Mouse (Mus musculus) midbrain, embryonic 10.5 days (tissue): Measurements from ENCODE around the gene Kcnmb4. TPM values are rescaled to one million over a fixed set of nuclear protein-coding genes. Genes with fewer than 3 reads are reported as not detected.

ENCODE experiments used
- DNase-seq: peaks from one replicate; pipeline ENCODE4 v3.0.0-alpha.2; 2017; ENCODE audit warnings: low spot score
- H3K27ac ChIP-seq: fragments of 300-500 bp; sonication (generic); replicated peaks from 2 replicates; pipeline ENCODE4 v1.5.1; 2016; ENCODE audit warnings: mild to moderate bottlenecking
- H3K27me3 ChIP-seq: fragments of 300-500 bp; sonication (generic); 2 replicates; pipeline ENCODE4 v1.6.1; 2016; ENCODE audit warnings: low read depth, mild to moderate bottlenecking; ENCODE audit not compliant: poor library complexity, severe bottlenecking
- H3K36me3 ChIP-seq: fragments of 300-500 bp; sonication (generic); 2 replicates; pipeline ENCODE4 v1.6.1; 2016; ENCODE audit warnings: mild to moderate bottlenecking, moderate library complexity
- H3K4me1 ChIP-seq: fragments of 300-500 bp; sonication (generic); 2 replicates; pipeline ENCODE4 v1.6.1; 2016
- H3K4me3 ChIP-seq: fragments of 300-500 bp; sonication (generic); 2 replicates; pipeline ENCODE4 v1.5.1; 2016; ENCODE audit warnings: mild to moderate bottlenecking, moderate library complexity
- H3K9me3 ChIP-seq: fragments of 300-500 bp; sonication (generic); replicated peaks from 2 replicates; pipeline ENCODE4 v1.6.1; 2016; ENCODE audit warnings: mild to moderate bottlenecking
- WGBS: fragments of 180-500 bp; shearing (Covaris S2); methylation state at CpG from one replicate; pipeline ENCODE4 v1.1.7; 2016; 5-methylcytosine and 5-hydroxymethylcytosine counted together
- polyA plus RNA-seq: library from polyadenylated mRNA; unstranded; fragments of >200 nt; fragmentation: Nextera tagmentation; extraction: Ambion mirVana; gene quantifications from 2 replicates; pipeline ENCODE4 v1.2.1, GENCODE M21; 2016

Kcnmb4 gene
- polyA plus RNA-seq, 1 experiment from 2014 or later = 7.5 TPM

DNA sequence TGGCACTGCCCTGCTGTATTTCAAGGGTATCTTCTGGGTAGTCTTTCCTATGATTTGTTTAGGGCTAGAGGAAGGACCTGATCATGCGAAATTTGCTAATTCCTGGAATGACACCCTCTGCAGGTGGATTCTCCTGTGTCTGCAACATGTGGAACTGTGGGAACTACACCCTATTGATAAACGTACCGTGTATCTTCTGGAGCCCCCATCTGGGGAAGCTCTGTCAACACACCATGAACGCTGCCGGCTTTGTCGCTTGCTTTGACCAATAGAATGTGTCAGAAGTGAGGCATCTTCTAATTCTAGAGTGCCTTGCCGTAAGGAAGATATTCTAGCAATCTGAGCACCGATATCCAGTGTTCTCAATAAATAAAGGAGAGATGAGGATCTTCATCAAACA, 28.9 kb downstream of the Kcnmb4 start:
- no peak overlapping the region for H3K4me3 ChIP-seq
- 0 out of 2 replicates have a peak, but pooled peaks cover 6% of the 10 kb centered on the region for H3K36me3 ChIP-seq
- H3K9me3 ChIP-seq = no peaks in the 10 kb centered on the region
- H3K4me1 ChIP-seq = no peaks in the 10 kb centered on the region
- WGBS = 92% methylated on average over 8 of the region's 8 CpGs
- H3K27me3 ChIP-seq = no peaks in the 10 kb centered on the region
- DNase-seq = no peak
- no peak overlapping the region for H3K27ac ChIP-seq

- DNase-seq = no peak
- Histone ChIP-seq H3K9me3 (peaks cover under 1% of the 10 kb centered on the region; the same call in 1 of the 2 replicates), H3K27me3 (no peaks in the 10 kb centered on the region), H3K27ac (no peak overlapping the region), H3K4me1 (no peaks in the 10 kb centered on the region), H3K36me3 (0 out of 2 replicates have a peak, but pooled peaks cover 6% of the 10 kb centered on the region), H3K4me3 (no peak overlapping the region)
- WGBS = 98% methylated on average over 10 of the region's 10 CpGs
Measured at GRCm38 (mm10) chr10:116444371-116444770, 29.3 kb downstream of the Kcnmb4 start.

GRCm38 (mm10) chr10:116440946-116441345, 32.7 kb downstream of the Kcnmb4 start:
- H3K9me3 ChIP-seq = peaks cover 17% of the 10 kb centered on the region
- DNase-seq = no peak
- H3K4me3 ChIP-seq = no peak overlapping the region
- H3K27ac ChIP-seq = no peak overlapping the region
- no peaks in the 10 kb centered on the region for H3K27me3 ChIP-seq
- no peaks in the 10 kb centered on the region for H3K4me1 ChIP-seq
- 92% methylated on average over 7 of the region's 7 CpGs for WGBS
- peaks cover 16% of the 10 kb centered on the region for H3K36me3 ChIP-seq

- Histone ChIP-seq H3K4me1 (no peaks in the 10 kb centered on the region), H3K27me3 (no peaks in the 10 kb centered on the region), H3K36me3 (peaks cover 16% of the 10 kb centered on the region), H3K4me3 (no peak overlapping the region), H3K9me3 (peaks cover 17% of the 10 kb centered on the region), H3K27ac (no peak overlapping the region)
- no peak for DNase-seq
- WGBS = 92% methylated on average over 10 of the region's 10 CpGs
Measured at GRCm38 (mm10) chr10:116440088-116440487, 33.6 kb downstream of the Kcnmb4 start.

DNA sequence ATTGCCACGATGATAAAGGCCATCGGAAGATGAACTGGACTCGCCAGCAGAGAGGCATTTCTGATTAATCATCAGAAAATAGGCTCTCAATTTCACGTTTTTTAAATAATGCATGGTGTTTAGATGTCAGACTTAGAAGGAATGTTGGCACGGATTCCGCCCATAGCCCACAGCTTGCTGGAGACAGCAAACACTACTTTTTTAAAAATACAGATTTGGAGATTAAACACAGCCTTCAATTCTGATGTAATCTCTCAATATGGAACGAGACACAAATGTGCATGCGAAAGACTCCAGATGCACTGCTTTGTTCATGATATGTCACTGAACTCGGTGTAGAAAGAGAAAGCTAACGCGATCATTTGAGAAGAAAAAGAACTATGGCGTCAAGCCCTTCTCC, 38.2 kb downstream of the Kcnmb4 start:
- peaks cover 5% of the 10 kb centered on the region; the same call in 1 of the 2 replicates for H3K4me1 ChIP-seq
- H3K9me3 ChIP-seq = peaks cover 17% of the 10 kb centered on the region
- H3K27ac ChIP-seq = no peak overlapping the region
- no peak overlapping the region for H3K4me3 ChIP-seq
- no peaks in the 10 kb centered on the region for H3K27me3 ChIP-seq
- H3K36me3 ChIP-seq = peaks cover 10% of the 10 kb centered on the region
- no peak for DNase-seq
- WGBS = 94% methylated on average over 12 of the region's 12 CpGs

DNA sequence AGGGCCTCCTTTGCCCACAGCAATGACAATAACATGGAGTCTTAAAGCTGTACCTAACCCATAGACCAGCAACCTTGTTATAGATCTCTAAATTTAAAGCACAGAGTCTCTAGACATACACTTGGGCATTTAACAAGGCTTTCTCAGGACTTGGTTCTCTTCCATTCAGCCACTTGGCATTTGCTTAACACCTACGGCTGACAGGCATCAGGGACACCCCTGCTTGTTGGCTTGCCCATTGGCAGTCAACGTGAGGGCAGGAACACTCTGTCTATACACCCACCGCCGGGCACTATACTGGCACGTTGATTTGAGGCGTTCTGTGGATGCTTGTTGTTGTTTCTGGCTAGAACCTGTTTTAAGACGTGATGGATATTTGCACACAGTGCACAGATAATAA, 41.3 kb downstream of the Kcnmb4 start:
- Histone ChIP-seq H3K27ac (no peak overlapping the region), H3K4me3 (no peak overlapping the region), H3K36me3 (0 out of 2 replicates have a peak, but pooled peaks cover 5% of the 10 kb centered on the region), H3K27me3 (no peaks in the 10 kb centered on the region), H3K4me1 (peaks cover 5% of the 10 kb centered on the region; the same call in 1 of the 2 replicates), H3K9me3 (no peaks in the 10 kb centered on the region; the same call in 1 of the 2 replicates)
- WGBS = 92% methylated on average over 7 of the region's 7 CpGs
- DNase-seq = no peak

GRCm38 (mm10) chr10:116428026-116428780, 45.5 kb downstream of the Kcnmb4 start:
- H3K36me3 ChIP-seq = 0 out of 2 replicates have a peak, but pooled peaks cover 5% of the 10 kb centered on the region

DNA sequence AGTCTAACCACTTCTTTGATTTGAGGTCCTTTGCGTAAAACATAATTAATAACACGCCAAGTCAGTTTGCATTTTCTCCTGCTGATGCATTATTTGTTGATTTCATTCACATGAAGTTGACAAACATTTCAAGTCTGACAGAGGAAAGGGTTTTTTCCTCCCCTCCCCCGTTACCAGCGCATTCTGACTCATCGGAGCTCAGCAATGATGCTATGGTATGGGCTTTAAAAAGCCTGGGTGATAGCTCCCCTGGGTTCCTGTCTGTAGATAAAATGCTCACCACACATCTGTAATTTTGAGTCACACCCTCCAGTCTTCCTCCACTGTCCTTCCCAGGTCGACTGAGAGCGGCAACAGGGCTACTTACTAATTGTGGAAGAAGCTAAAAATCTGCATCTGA, 47.5 kb downstream of the Kcnmb4 start:
- H3K27me3 ChIP-seq = no peaks in the 10 kb centered on the region
- no peak for DNase-seq
- H3K4me3 ChIP-seq = no peak overlapping the region
- peaks cover 10% of the 10 kb centered on the region; the same call in 1 of the 2 replicates for H3K9me3 ChIP-seq
- H3K36me3 ChIP-seq = 0 out of 2 replicates have a peak, but pooled peaks cover 5% of the 10 kb centered on the region
- no peak overlapping the region for H3K27ac ChIP-seq
- 83% methylated on average over 7 of the region's 7 CpGs for WGBS
- H3K4me1 ChIP-seq = no peaks in the 10 kb centered on the region

More at GRCm38 (mm10) chr10:116428026-116428780, 45.5 kb downstream of the Kcnmb4 start:
- peaks cover 4% of the 10 kb centered on the region; the same call in 1 of the 2 replicates for H3K9me3 ChIP-seq
- H3K27me3 ChIP-seq = no peaks in the 10 kb centered on the region
- H3K4me1 ChIP-seq = no peaks in the 10 kb centered on the region
- WGBS = 92% methylated on average over 26 of the region's 26 CpGs
- no peak overlapping the region for H3K4me3 ChIP-seq
- no peak overlapping the region for H3K27ac ChIP-seq
- DNase-seq = no peak

GRCm38 (mm10) chr10:116424921-116425320, 48.8 kb downstream of the Kcnmb4 start:
- Histone ChIP-seq H3K4me3 (no peak overlapping the region), H3K27ac (no peak overlapping the region), H3K9me3 (peaks cover 10% of the 10 kb centered on the region; the same call in 1 of the 2 replicates), H3K27me3 (no peaks in the 10 kb centered on the region), H3K36me3 (0 out of 2 replicates have a peak, but pooled peaks cover 5% of the 10 kb centered on the region), H3K4me1 (no peaks in the 10 kb centered on the region)
- DNase-seq = no peak
- WGBS = 85% methylated on average over 6 of the region's 6 CpGs

DNA sequence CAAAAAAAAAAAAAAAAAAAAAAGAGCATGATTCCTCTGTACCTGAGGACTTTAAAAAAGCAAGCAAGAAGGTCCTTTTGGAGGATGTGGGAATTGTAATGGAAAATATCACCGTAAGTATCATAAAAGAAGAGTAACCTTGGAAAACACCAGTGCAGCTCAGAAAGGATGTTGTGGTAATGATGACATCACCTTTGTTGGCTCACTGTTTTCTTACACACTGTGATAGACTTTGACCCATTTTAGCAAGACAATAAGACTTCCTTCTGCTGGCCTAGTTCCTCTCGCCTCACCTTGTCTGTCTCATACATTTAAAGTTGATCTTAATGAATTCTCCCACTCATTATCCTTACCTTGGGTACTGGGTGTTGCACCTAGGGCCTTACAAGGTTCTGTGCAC, 51.1 kb downstream of the Kcnmb4 start:
- DNase-seq = no peak
- no peak overlapping the region for H3K27ac ChIP-seq
- no peaks in the 10 kb centered on the region for H3K27me3 ChIP-seq
- no peak overlapping the region for H3K4me3 ChIP-seq
- 0 out of 2 replicates have a peak, but pooled peaks cover 5% of the 10 kb centered on the region for H3K36me3 ChIP-seq
- 86% methylated on average over 2 of the region's 2 CpGs for WGBS
- H3K9me3 ChIP-seq = peaks cover 10% of the 10 kb centered on the region; the same call in 1 of the 2 replicates
- H3K4me1 ChIP-seq = no peaks in the 10 kb centered on the region

- H3K4me1 ChIP-seq = peaks cover 11% of the 10 kb centered on the region
- 0 out of 2 replicates have a peak, but pooled peaks cover 4% of the 10 kb centered on the region for H3K36me3 ChIP-seq
- no peak for DNase-seq
- no peak overlapping the region for H3K27ac ChIP-seq
- no peak overlapping the region for H3K4me3 ChIP-seq
- H3K27me3 ChIP-seq = no peaks in the 10 kb centered on the region
- WGBS = 85% methylated on average over 6 of the region's 6 CpGs
- peaks cover 10% of the 10 kb centered on the region; the same call in 1 of the 2 replicates for H3K9me3 ChIP-seq
Measured at GRCm38 (mm10) chr10:116420976-116421375, 52.7 kb downstream of the Kcnmb4 start.

DNA sequence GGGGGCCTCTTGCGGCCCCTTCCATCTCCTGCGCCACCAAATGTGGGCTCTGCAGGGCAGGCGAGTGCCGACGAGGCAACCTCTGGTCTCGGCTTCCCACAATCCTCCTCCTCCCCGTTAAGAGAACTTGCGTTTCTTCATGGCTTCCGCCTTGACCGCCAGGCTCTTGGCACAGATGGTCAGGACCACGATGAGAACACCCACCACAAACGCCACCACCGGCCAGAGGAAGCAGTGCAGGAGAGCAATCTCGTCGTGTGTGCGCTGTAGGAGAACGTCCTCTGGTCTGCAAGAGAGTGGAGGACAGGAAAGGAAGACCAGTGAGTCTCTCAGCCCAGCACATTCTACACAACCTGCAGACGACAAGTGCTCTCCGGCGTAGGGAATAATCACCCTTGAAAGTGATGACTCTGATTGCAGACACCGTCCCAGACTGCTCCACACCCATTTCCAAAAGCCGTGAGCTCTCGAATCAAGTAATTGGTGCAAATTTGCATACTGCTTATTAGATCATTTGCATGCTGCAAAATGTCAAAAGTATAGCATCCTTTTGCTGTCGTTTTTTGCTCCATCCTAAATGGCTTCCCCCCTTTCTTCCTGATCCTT, 55.5 kb downstream of the Kcnmb4 start:
- Histone ChIP-seq H3K4me3 (no peak overlapping the region), H3K36me3 (0 out of 2 replicates have a peak, but pooled peaks cover 4% of the 10 kb centered on the region), H3K9me3 (peaks cover 6% of the 10 kb centered on the region; the same call in 1 of the 2 replicates), H3K4me1 (peaks cover 11% of the 10 kb centered on the region), H3K27me3 (no peaks in the 10 kb centered on the region), H3K27ac (no peak overlapping the region)
- no peak for DNase-seq
- WGBS = 68% methylated on average over 24 of the region's 24 CpGs
